Mouse (Mus musculus) stomach, postnatal 0 days (tissue): ENCODE results near the gene Nop16.
"Not testable (repeated sequence)": the region's sequence is repeated elsewhere in the genome, so short reads cannot be mapped to it uniquely, and the experiment has no call there.

ENCODE experiments used
- CTCF ChIP-seq: IDR thresholded peaks from 2 replicates; pipeline ENCODE4 v1.5.1; 2016; ENCODE audit warnings: antibody characterized with exemption, low read depth, mild to moderate bottlenecking, moderate library complexity
- EP300 ChIP-seq: optimal IDR thresholded peaks from 2 replicates; pipeline ENCODE3; 2016; ENCODE audit warnings: antibody characterized with exemption

GRCm38 (mm10) chr13:54613141-54613540 lies 23.3 kb upstream of the Nop16 start:
- peak; percentile 55 for TF ChIP-seq CTCF
- TF ChIP-seq EP300, result not testable (repeated sequence)
